In genomic region chr6:116010541-116010940, GRCm38 (mm10) we compare ENCODE assay signal across 8 mouse cellular contexts. TPM values are rescaled to one million over a fixed set of nuclear protein-coding genes. Genes with fewer than 3 reads are reported as not detected.
DNase-seq lines count a peak whose midpoint lies in the region; ATAC-seq and TF ChIP-seq lines count a peak whose summit lies in the region.

No protein-coding gene starts in this region.

- ATAC-seq in heart, embryonic 11.5 days (replicated peaks; ENCODE audit: insufficient number of reproducible peaks, low FRiP score, low TSS enrichment) = no peak
- peak; percentile 50 for ATAC-seq in forebrain, embryonic 16.5 days
- peak; percentile 54 for ATAC-seq in hindbrain, postnatal 0 days
- ATAC-seq in midbrain, embryonic 11.5 days (ENCODE audit: low FRiP score) = peak; percentile 44; the same call in 1 of the 2 replicates

- no peaks in the 10 kb centered on the region for H3K27me3 ChIP-seq in heart, adult 2 months (ENCODE audit: control insufficient read depth, insufficient read depth, low read length)
- no peaks in the 10 kb centered on the region for H3K27me3 ChIP-seq in heart, embryonic 11.5 days (ENCODE audit: control insufficient read depth, insufficient read depth, low read length)
- no peaks in the 10 kb centered on the region for H3K27me3 ChIP-seq in forebrain, embryonic 16.5 days (replicated peaks; ENCODE audit: control insufficient read depth, insufficient read depth, low read length)
- H3K27me3 ChIP-seq in hindbrain, postnatal 0 days (ENCODE audit: insufficient read depth, low read length) = no peaks in the 10 kb centered on the region
- H3K27me3 ChIP-seq in midbrain, embryonic 11.5 days (ENCODE audit: control insufficient read depth, insufficient read depth, low read length) = no peaks in the 10 kb centered on the region

- TF ChIP-seq EP300 in heart, adult 2 months (IDR thresholded peaks at IDR 0.05; ENCODE audit: insufficient read depth, low read depth, low read length) = peak; percentile 93

- TF ChIP-seq POLR2A in heart, adult 2 months (IDR thresholded peaks at IDR 0.05; ENCODE audit: insufficient read depth, low read depth, low read length) = no peak

- under 1% methylated on average over 6 of the region's 6 CpGs for WGBS in heart, adult 2 months
- 3% methylated on average over 6 of the region's 6 CpGs for WGBS in heart, embryonic 11.5 days (ENCODE audit: insufficient replicate concordance)
- 2% methylated on average over 6 of the region's 6 CpGs for WGBS in forebrain, embryonic 16.5 days
- 5% methylated on average over 6 of the region's 6 CpGs for WGBS in hindbrain, postnatal 0 days
- 5% methylated on average over 6 of the region's 6 CpGs for whole genome bisulfite sequencing in midbrain, embryonic 11.5 days

- H3K4me3 ChIP-seq in heart, adult 2 months = no peak overlapping the region
- H3K4me3 ChIP-seq in heart, embryonic 11.5 days (ENCODE audit: low read depth, low read length) = no peak overlapping the region
- no peak overlapping the region for H3K4me3 ChIP-seq in forebrain, embryonic 16.5 days (replicated peaks; ENCODE audit: low read length)
- H3K4me3 ChIP-seq in hindbrain, postnatal 0 days (ENCODE audit: low read length) = no peak overlapping the region
- H3K4me3 ChIP-seq in midbrain, embryonic 11.5 days (ENCODE audit: low read depth, low read length) = no peak overlapping the region

- peak; percentile 81 to 92 for DNase-seq in heart, adult 2 months
- DNase-seq in cerebellum, adult 11-12 months = peak; percentile 72
- peak; percentile 86 for DNase-seq in hindbrain, postnatal 0 days (ENCODE audit: low spot score)
- DNase-seq in left cerebral cortex, postnatal 14 days (ENCODE audit: low spot score in 2 of 2) = peak; percentile 92 to 93
- peak; percentile 99 for DNase-seq in midbrain, embryonic 11.5 days (ENCODE audit: low spot score, missing footprints)
- peak; percentile 95 for DNase-seq in right cerebral cortex, postnatal 4 days

- H3K79me2 ChIP-seq in heart, adult 2 months (replicated peaks; ENCODE audit: control insufficient read depth, insufficient read depth, low read length) = no peaks in the 10 kb centered on the region

- peaks cover 18% of the 10 kb centered on the region for H3K4me1 ChIP-seq in heart, adult 2 months (ENCODE audit: control insufficient read depth, insufficient read depth, low read length)
- peaks cover 16% of the 10 kb centered on the region for H3K4me1 ChIP-seq in heart, embryonic 11.5 days (ENCODE audit: control insufficient read depth, insufficient read depth, low read length)
- H3K4me1 ChIP-seq in forebrain, embryonic 16.5 days (replicated peaks; ENCODE audit: control insufficient read depth, insufficient read depth, low read length) = no peaks in the 10 kb centered on the region; the same call in 1 of the 2 replicates
- no peaks in the 10 kb centered on the region for H3K4me1 ChIP-seq in hindbrain, postnatal 0 days (ENCODE audit: insufficient read depth, low read length)
- no peaks in the 10 kb centered on the region for H3K4me1 ChIP-seq in midbrain, embryonic 11.5 days (ENCODE audit: control insufficient read depth, insufficient read depth, low read length)

- intact Hi-C loops in heart, adult 2 months (cut with DNase I) = loop anchor here (1.0 to 5.0 kb wide), 4 partner anchors 118 to 562 kb away; no protein-coding TSS in a partner anchor
- intact Hi-C loops in left cerebral cortex, postnatal 14 days (cut with DNase I) = loop anchor here (2.0 to 10.0 kb wide), 3 partner anchors 118 to 214 kb away; partner anchors contain the start of gene Tmcc1

- no peak overlapping the region for H3K9ac ChIP-seq in heart, adult 2 months (ENCODE audit: low read depth, low read length)
- no peak overlapping the region for H3K9ac ChIP-seq in heart, embryonic 11.5 days (ENCODE audit: low read depth, low read length)
- H3K9ac ChIP-seq in forebrain, embryonic 16.5 days (replicated peaks; ENCODE audit: low read depth, low read length) = no peak overlapping the region
- no peak overlapping the region for H3K9ac ChIP-seq in hindbrain, postnatal 0 days (replicated peaks; ENCODE audit: low read length)
- H3K9ac ChIP-seq in midbrain, embryonic 11.5 days (ENCODE audit: low read length) = no peak overlapping the region

- H3K4me2 ChIP-seq in heart, embryonic 11.5 days = no peak overlapping the region
- H3K4me2 ChIP-seq in forebrain, embryonic 16.5 days (ENCODE audit: low read length) = no peak overlapping the region
- H3K4me2 ChIP-seq in hindbrain, postnatal 0 days (ENCODE audit: low read depth, low read length) = no peak overlapping the region
- no peak overlapping the region for H3K4me2 ChIP-seq in midbrain, embryonic 11.5 days

- no peaks in the 10 kb centered on the region for H3K36me3 ChIP-seq in heart, adult 2 months (ENCODE audit: control insufficient read depth, insufficient read depth, low read length)
- no peaks in the 10 kb centered on the region for H3K36me3 ChIP-seq in heart, embryonic 11.5 days (ENCODE audit: control insufficient read depth, insufficient read depth, low read length)
- H3K36me3 ChIP-seq in forebrain, embryonic 16.5 days (ENCODE audit: control insufficient read depth, insufficient read depth) = no peaks in the 10 kb centered on the region
- H3K36me3 ChIP-seq in hindbrain, postnatal 0 days (ENCODE audit: insufficient read depth, low read length) = no peaks in the 10 kb centered on the region
- no peaks in the 10 kb centered on the region for H3K36me3 ChIP-seq in midbrain, embryonic 11.5 days (ENCODE audit: control insufficient read depth, insufficient read depth, low read length)

- TF ChIP-seq CTCF in heart, adult 2 months (IDR thresholded peaks at IDR 0.05) = peak; percentile 100
- TF ChIP-seq CTCF in hindbrain, postnatal 0 days (IDR thresholded peaks at IDR 0.05; ENCODE audit: low read depth) = peak; percentile 99

- no peak overlapping the region for H3K27ac ChIP-seq in heart, adult 2 months
- no peak overlapping the region for H3K27ac ChIP-seq in heart, embryonic 11.5 days (ENCODE audit: low read depth, low read length)
- no peak overlapping the region for H3K27ac ChIP-seq in forebrain, embryonic 16.5 days (ENCODE audit: low read length)
- H3K27ac ChIP-seq in hindbrain, postnatal 0 days = no peak overlapping the region
- no peak overlapping the region for H3K27ac ChIP-seq in midbrain, embryonic 11.5 days (ENCODE audit: low read depth, low read length)

- no peaks in the 10 kb centered on the region for H3K9me3 ChIP-seq in heart, embryonic 11.5 days (replicated peaks; ENCODE audit: control insufficient read depth, low read length)
- no peaks in the 10 kb centered on the region for H3K9me3 ChIP-seq in forebrain, embryonic 16.5 days (ENCODE audit: control insufficient read depth, low read length)
- no peaks in the 10 kb centered on the region for H3K9me3 ChIP-seq in hindbrain, postnatal 0 days (ENCODE audit: low read length)
- H3K9me3 ChIP-seq in midbrain, embryonic 11.5 days (ENCODE audit: control insufficient read depth, low read length) = no peaks in the 10 kb centered on the region

RNA-seq across cellular contexts. Expression of gene Plxnd1, which starts 15.7 kb away (rescaled TPM):
- total RNA-seq in heart, adult 2 months (2021) = 10 to 100 TPM; 58.8 to 90.6 TPM
- 79.9 and 102 TPM in 2 replicates for polyA plus RNA-seq in heart, adult 2 months (2012; rRNA removed)
- 56.1 and 60.0 TPM in 2 replicates for polyA plus RNA-seq in heart, embryonic 11.5 days (2014; fragmentation: Nextera tagmentation; extraction: Ambion mirVana)
- polyA plus RNA-seq in forebrain, embryonic 16.5 days (2015; fragmentation: Nextera tagmentation; extraction: Ambion mirVana) = 19.4 and 19.8 TPM in 2 replicates
- 31.2 and 36.1 TPM in 2 replicates for total RNA-seq in hindbrain, postnatal 0 days (2014; rRNA removed)
- 6.1 and 8.2 TPM in 2 replicates for polyA plus RNA-seq in hindbrain, postnatal 0 days (2015; fragmentation: Nextera tagmentation; extraction: Ambion mirVana)
- 100 to 1,000 TPM; 156 to 174 TPM for total RNA-seq in left cerebral cortex, postnatal 14 days (2021)
- 13.2 and 17.5 TPM in 2 replicates for polyA plus RNA-seq in midbrain, embryonic 11.5 days (2014; fragmentation: Nextera tagmentation; extraction: Ambion mirVana)
